Mouse (Mus musculus): Measurements from ENCODE around the gene Fxyd6. TPM values are rescaled to one million over a fixed set of nuclear protein-coding genes. Genes with fewer than 3 reads are reported as not detected.
A peak's percentile ranks its signal among the peaks of the same experiment; 100 is the strongest.

The Fxyd6 gene
- polyA plus RNA-seq, 1 experiment from 2014 or later, result 293 TPM

DNA sequence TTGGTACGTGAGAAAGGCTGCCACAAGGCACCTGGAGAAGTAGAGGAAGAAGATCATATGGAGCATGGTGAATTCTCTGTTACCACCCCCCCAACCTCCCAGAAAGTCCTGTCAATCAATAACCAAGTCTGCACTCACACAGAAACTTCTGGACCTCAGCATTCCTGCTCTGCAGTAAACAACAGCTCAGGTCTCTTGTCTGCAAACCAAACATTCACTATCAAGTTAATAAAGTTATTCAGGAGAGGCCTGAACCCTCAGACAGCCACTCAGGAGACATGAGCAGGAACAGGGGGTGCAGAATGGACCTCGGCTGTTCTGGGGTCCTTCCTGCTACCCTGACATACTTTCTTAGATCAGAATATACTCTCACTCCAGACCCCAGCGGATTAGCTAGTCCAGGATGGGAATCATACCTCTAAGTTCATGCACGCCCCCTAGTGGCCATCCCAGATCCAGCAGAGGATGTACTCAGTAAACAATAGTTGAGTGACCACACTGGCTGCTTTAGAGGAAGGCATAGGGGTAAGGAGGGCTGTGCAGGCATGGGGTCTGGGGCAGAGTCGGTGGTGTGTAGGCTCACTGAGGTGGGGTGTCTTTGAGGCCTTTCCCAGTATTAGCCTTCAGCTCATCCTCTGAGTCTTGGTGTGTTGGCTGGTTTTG lies 43.6 kb downstream of the Fxyd6 start:
- H3K27me3 ChIP-seq, result peaks cover 10% of the 10 kb centered on the region
- no peak overlapping the region for H3K4me3 ChIP-seq
- no peaks in the 10 kb centered on the region for H3K9me3 ChIP-seq
- H3K27ac ChIP-seq (replicated peaks), result no peak overlapping the region
- ATAC-seq (ENCODE audit: low read depth), result no peak
- no peak overlapping the region for H3K9ac ChIP-seq
- H3K4me2 ChIP-seq, result no peak overlapping the region
- 62% methylated on average over 5 of the region's 5 CpGs for WGBS
- H3K4me1 ChIP-seq (replicated peaks), result peaks cover 7% of the 10 kb centered on the region; the same call in 1 of the 2 replicates
- no peaks in the 10 kb centered on the region for H3K36me3 ChIP-seq

DNA sequence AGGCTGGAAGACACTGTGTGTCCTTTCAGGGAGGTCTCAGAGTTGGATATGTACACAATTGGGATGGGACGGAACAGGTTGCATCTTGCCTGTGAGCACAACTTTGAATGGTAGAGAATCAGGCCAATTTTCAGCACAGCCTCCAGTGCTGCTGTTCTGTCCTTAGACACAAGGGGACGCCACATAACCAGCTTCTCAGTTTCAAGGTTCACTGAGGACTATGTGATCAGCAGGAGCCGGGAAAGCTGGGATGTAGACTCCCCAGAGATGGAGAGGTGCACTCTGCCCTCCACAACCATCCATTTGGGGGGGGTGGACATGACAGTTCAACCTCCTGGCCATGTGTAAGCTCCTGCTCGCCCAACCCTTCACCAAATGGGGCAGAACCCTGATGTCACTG lies 45.9 kb downstream of the Fxyd6 start:
- peaks cover 7% of the 10 kb centered on the region; the same call in 1 of the 2 replicates for H3K4me1 ChIP-seq (replicated peaks)
- ATAC-seq (ENCODE audit: low read depth), result no peak

GRCm38 (mm10) chr9:45417245-45417644 lies 47.3 kb downstream of the Fxyd6 start:
- 29% methylated on average over 8 of the region's 8 CpGs for WGBS

More for the DNA sequence above, 45.9 kb downstream of the Fxyd6 start:
- H3K4me3 ChIP-seq, result no peak overlapping the region
- no peak overlapping the region for H3K4me2 ChIP-seq
- no peaks in the 10 kb centered on the region for H3K9me3 ChIP-seq
- H3K36me3 ChIP-seq, result no peaks in the 10 kb centered on the region
- no peak overlapping the region for H3K9ac ChIP-seq
- H3K27me3 ChIP-seq, result peaks cover 5% of the 10 kb centered on the region; the same call in 1 of the 2 replicates
- 53% methylated on average over 4 of the region's 4 CpGs for WGBS
- no peak overlapping the region for H3K27ac ChIP-seq (replicated peaks)

GRCm38 (mm10) chr9:45418252-45418651 lies 48.3 kb downstream of the Fxyd6 start:
- H3K9me3 ChIP-seq, result no peaks in the 10 kb centered on the region
- H3K27me3 ChIP-seq, result peaks cover 5% of the 10 kb centered on the region; the same call in 1 of the 2 replicates
- ATAC-seq (ENCODE audit: low read depth), result no peak
- H3K9ac ChIP-seq, result no peak overlapping the region
- no peak overlapping the region for H3K4me3 ChIP-seq
- no peak overlapping the region for H3K27ac ChIP-seq (replicated peaks)
- 71% methylated on average over 8 of the region's 8 CpGs for WGBS
- no peak overlapping the region for H3K4me2 ChIP-seq
- no peaks in the 10 kb centered on the region for H3K4me1 ChIP-seq (replicated peaks)
- no peaks in the 10 kb centered on the region for H3K36me3 ChIP-seq

More at GRCm38 (mm10) chr9:45417245-45417644, 47.3 kb downstream of the Fxyd6 start:
- H3K4me1 ChIP-seq (replicated peaks), result peaks cover 3% of the 10 kb centered on the region; the same call in 1 of the 2 replicates
- no peak overlapping the region for H3K9ac ChIP-seq
- H3K4me2 ChIP-seq, result 0 out of 2 replicates have a peak overlapping the region, but pooled peaks have one; percentile 7
- no peaks in the 10 kb centered on the region for H3K36me3 ChIP-seq
- H3K27me3 ChIP-seq, result peaks cover 5% of the 10 kb centered on the region; the same call in 1 of the 2 replicates
- no peak for ATAC-seq (ENCODE audit: low read depth)
- H3K9me3 ChIP-seq, result no peaks in the 10 kb centered on the region
- no peak overlapping the region for H3K27ac ChIP-seq (replicated peaks)
- no peak overlapping the region for H3K4me3 ChIP-seq

GRCm38 (mm10) chr9:45421209-45421608 lies 51.2 kb downstream of the Fxyd6 start:
- WGBS, result 64% methylated on average over 8 of the region's 8 CpGs

GRCm38 (mm10) chr9:45422761-45423298 lies 52.8 kb downstream of the Fxyd6 start:
- Histone ChIP-seq H3K4me3 (no peak overlapping the region), H3K4me1 (replicated peaks) (no peaks in the 10 kb centered on the region), H3K36me3 (no peaks in the 10 kb centered on the region), H3K9me3 (no peaks in the 10 kb centered on the region), H3K27ac (replicated peaks) (no peak overlapping the region), H3K4me2 (no peak overlapping the region), H3K9ac (no peak overlapping the region), H3K27me3 (peaks cover 23% of the 10 kb centered on the region)
- WGBS, result 77% methylated on average over 7 of the region's 7 CpGs
- ATAC-seq (ENCODE audit: low read depth), result no peak

More at GRCm38 (mm10) chr9:45421209-45421608, 51.2 kb downstream of the Fxyd6 start:
- no peak for ATAC-seq (ENCODE audit: low read depth)
- Histone ChIP-seq H3K4me1 (replicated peaks) (no peaks in the 10 kb centered on the region), H3K36me3 (no peaks in the 10 kb centered on the region), H3K4me2 (no peak overlapping the region), H3K9me3 (no peaks in the 10 kb centered on the region), H3K4me3 (no peak overlapping the region), H3K27me3 (peaks cover 8% of the 10 kb centered on the region), H3K27ac (replicated peaks) (no peak overlapping the region), H3K9ac (no peak overlapping the region)

DNA sequence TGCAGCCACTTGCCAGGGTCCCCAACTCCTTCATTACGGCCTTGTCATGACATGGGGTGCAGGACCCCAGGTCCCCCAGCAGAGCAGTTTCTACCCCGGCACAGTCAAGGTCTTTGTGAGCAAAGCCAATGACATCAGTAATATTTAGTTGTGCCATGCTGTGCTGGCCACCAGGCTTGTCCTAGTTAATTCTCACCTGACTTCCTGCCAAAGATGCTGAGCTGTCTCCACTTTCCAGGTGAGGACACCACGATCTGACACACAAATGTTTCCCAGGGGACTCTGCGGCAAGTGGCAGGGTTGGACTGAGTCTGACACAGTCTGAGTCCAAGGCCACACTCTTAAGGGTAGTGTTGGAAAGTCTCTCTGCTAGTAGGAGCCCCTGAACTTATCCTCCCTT lies 56.5 kb downstream of the Fxyd6 start, which contains the start of gene Dscaml1:
Gene Dscaml1, plus strand, starts transcription at position 173 of the 400 bp plus-strand sequence.
- H3K4me3 ChIP-seq, result no peak within 1 kb of the TSS
- no peak within 1 kb of the TSS for H3K27ac ChIP-seq (replicated peaks)
- H3K27me3 ChIP-seq, result peaks cover 48% of the 10 kb centered on the region
- WGBS, result 84% methylated on average over 4 of the region's 4 CpGs
- no peaks in the 10 kb centered on the region for H3K36me3 ChIP-seq
- H3K4me1 ChIP-seq (replicated peaks), result peaks cover 23% of the 10 kb centered on the region
- H3K4me2 ChIP-seq, result no peak within 1 kb of the TSS
- no peak within 1 kb of the TSS for H3K9ac ChIP-seq
- no peak for ATAC-seq (ENCODE audit: low read depth)
- H3K9me3 ChIP-seq, result no peaks in the 10 kb centered on the region

- H3K4me2 ChIP-seq, result peak overlapping the region; percentile 69
- ATAC-seq (ENCODE audit: low read depth), result no peak
- 31% methylated on average over 5 of the region's 5 CpGs for WGBS
- peaks cover 52% of the 10 kb centered on the region for H3K4me1 ChIP-seq (replicated peaks)
- peaks cover 61% of the 10 kb centered on the region for H3K27me3 ChIP-seq
- H3K9ac ChIP-seq, result no peak overlapping the region
- peak overlapping the region; percentile 62; the same call in 1 of the 2 replicates for H3K4me3 ChIP-seq
- no peaks in the 10 kb centered on the region for H3K9me3 ChIP-seq
- no peaks in the 10 kb centered on the region for H3K36me3 ChIP-seq
- H3K27ac ChIP-seq (replicated peaks), result no peak overlapping the region
Measured at GRCm38 (mm10) chr9:45429392-45429791, 59.4 kb downstream of the Fxyd6 start.

GRCm38 (mm10) chr9:45429951-45430697 lies 60.1 kb downstream of the Fxyd6 start:
- H3K9me3 ChIP-seq, result no peaks in the 10 kb centered on the region
- H3K4me2 ChIP-seq, result peak overlapping the region; percentile 69
- H3K9ac ChIP-seq, result peak overlapping the region; percentile 85
- peak; percentile 59 for ATAC-seq (ENCODE audit: low read depth)
- H3K4me3 ChIP-seq, result peak overlapping the region; percentile 62
- 3% methylated on average over 50 of the region's 54 CpGs for WGBS
- peak overlapping the region; percentile 88 for H3K27ac ChIP-seq (replicated peaks)
- peaks cover 59% of the 10 kb centered on the region for H3K4me1 ChIP-seq (replicated peaks)
- peaks cover 61% of the 10 kb centered on the region for H3K27me3 ChIP-seq
- no peaks in the 10 kb centered on the region for H3K36me3 ChIP-seq

DNA sequence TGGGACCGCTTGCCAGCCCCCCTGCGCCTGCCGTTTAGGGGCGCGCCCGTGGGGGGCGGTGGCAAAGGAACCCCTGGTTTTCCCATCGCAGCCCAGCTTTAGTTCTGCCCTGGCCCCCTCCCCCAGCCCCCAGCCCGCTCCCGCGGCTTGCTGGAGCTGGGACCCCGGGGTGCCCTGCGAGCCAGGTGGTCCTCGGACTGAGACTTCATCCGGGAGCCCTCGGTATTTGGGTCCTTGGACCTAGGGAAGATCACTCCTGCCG lies 60.6 kb downstream of the Fxyd6 start:
- H3K36me3 ChIP-seq, result no peaks in the 10 kb centered on the region
- ATAC-seq (ENCODE audit: low read depth), result no peak; the same call in 1 of the 2 replicates
- peaks cover 63% of the 10 kb centered on the region for H3K4me1 ChIP-seq (replicated peaks)
- under 1% methylated on average over 17 of the region's 17 CpGs for WGBS
- peak overlapping the region; percentile 85 for H3K9ac ChIP-seq
- H3K27me3 ChIP-seq, result peaks cover 61% of the 10 kb centered on the region
- H3K4me3 ChIP-seq, result peak overlapping the region; percentile 62
- H3K4me2 ChIP-seq, result peak overlapping the region; percentile 69
- peak overlapping the region; percentile 88 for H3K27ac ChIP-seq (replicated peaks)
- H3K9me3 ChIP-seq, result no peaks in the 10 kb centered on the region

DNA sequence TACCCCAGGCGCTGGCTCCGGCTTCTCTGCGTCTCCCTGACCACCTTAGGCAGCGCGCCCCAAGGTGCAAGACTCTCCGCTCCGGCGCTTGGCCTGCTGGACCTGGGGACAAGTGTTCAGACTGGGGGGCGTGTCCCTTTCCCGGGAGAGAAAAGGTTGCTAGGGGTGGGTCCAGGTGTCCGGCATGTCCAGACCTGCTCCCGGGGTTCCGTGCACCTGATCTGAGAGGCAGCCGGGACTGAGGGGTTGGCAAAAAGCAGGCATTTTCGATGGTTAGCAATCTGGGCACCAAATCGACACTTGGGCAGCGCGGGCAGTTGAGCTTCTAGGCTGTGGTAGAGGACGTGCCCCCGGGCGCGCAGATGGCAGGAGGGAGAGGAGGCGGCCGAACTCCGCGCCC lies 61.2 kb downstream of the Fxyd6 start:
- H3K4me3 ChIP-seq, result peak overlapping the region; percentile 62
- H3K4me2 ChIP-seq, result peak overlapping the region; percentile 69
- H3K36me3 ChIP-seq, result no peaks in the 10 kb centered on the region
- peaks cover 68% of the 10 kb centered on the region for H3K4me1 ChIP-seq (replicated peaks)
- H3K27ac ChIP-seq (replicated peaks), result peak overlapping the region; percentile 88
- H3K9me3 ChIP-seq, result no peaks in the 10 kb centered on the region
- peaks cover 58% of the 10 kb centered on the region for H3K27me3 ChIP-seq
- ATAC-seq (ENCODE audit: low read depth), result 0 out of 2 replicates have a peak, but pooled peaks have one; percentile 9
- 2% methylated on average over 26 of the region's 26 CpGs for WGBS
- peak overlapping the region; percentile 85 for H3K9ac ChIP-seq

GRCm38 (mm10) chr9:45432639-45433038 lies 62.7 kb downstream of the Fxyd6 start:
- 36% methylated on average over 12 of the region's 12 CpGs for WGBS
- Histone ChIP-seq H3K27me3 (peaks cover 45% of the 10 kb centered on the region), H3K9ac (peak overlapping the region; percentile 85), H3K9me3 (no peaks in the 10 kb centered on the region), H3K36me3 (no peaks in the 10 kb centered on the region), H3K4me3 (peak overlapping the region; percentile 62), H3K4me2 (peak overlapping the region; percentile 69), H3K4me1 (replicated peaks) (peaks cover 83% of the 10 kb centered on the region), H3K27ac (replicated peaks) (peak overlapping the region; percentile 88)
- peak; percentile 32 for ATAC-seq (ENCODE audit: low read depth)
